Mouse (Mus musculus) heart, postnatal 4 days (tissue): ENCODE results near the gene Exoc3l. TPM values are rescaled to one million over a fixed set of nuclear protein-coding genes. Genes with fewer than 3 reads are reported as not detected.

Experiments used
- microRNA-seq, 2 experiments: library from miRNA; unstranded; fragments of <30 nt; microRNA quantifications; one replicate each; pipeline ENCODE4 v1.2.0; 2021 to 2022
- total RNA-seq, 2 experiments: library from RNA; stranded (reverse); gene quantifications; 2 replicates each; pipeline ENCODE4 v1.2.3; 2021

Exoc3l gene
- total RNA-seq, 2 experiments from 2014 or later: 11.2 to 15.6 TPM

Small RNAs within 50 kb of the gene (microRNA-seq; reads per million reads assigned to microRNA genes)
- gene Gm27320 (0 reads per million in 2 experiments), gene Mir328 (1,168 to 1,370 reads per million in 2 experiments)

Other genes starting within 250 kb of the Exoc3l start
- gene Ces3a, start 247.5 kb downstream of the Exoc3l start, total RNA-seq: not detected
- not detected for gene Ces3b, start 212.3 kb downstream of the Exoc3l start, total RNA-seq
- not detected for gene Ces4a, start 164.3 kb downstream of the Exoc3l start, total RNA-seq
- 10 to 100 TPM; 44.7 to 46.9 TPM for gene Cbfb, start 125.4 kb downstream of the Exoc3l start, total RNA-seq
- gene D230025D16Rik, start 71.0 kb downstream of the Exoc3l start, total RNA-seq: 10 to 100 TPM; 14.3 to 16.7 TPM
- 1 to 10 TPM; 9.0 TPM for gene B3gnt9, start 40.9 kb downstream of the Exoc3l start, total RNA-seq
- 10 to 100 TPM in 1 of 2 experiments, 1 to 10 TPM in 1; 9.4 to 10.1 TPM for gene Tradd, start 31.5 kb downstream of the Exoc3l start, total RNA-seq
- gene Fbxl8, start 31.5 kb downstream of the Exoc3l start, total RNA-seq: 1 to 10 TPM; 3.7 TPM
- 1 to 10 TPM in 1 of 2 experiments, under 1 TPM in 1; 0.81 to 1.5 TPM for gene Hsf4, start 26.3 kb downstream of the Exoc3l start, total RNA-seq
- gene Nol3, start 20.0 kb downstream of the Exoc3l start, total RNA-seq: 10 to 100 TPM in 1 of 2 experiments, 1 to 10 TPM in 1; 9.9 to 11.0 TPM
- 1 to 10 TPM; 6.0 to 7.5 TPM for gene 4931428F04Rik, start 6.2 kb downstream of the Exoc3l start, total RNA-seq
- 10 to 100 TPM; 29.5 to 32.4 TPM for gene E2f4, start 1.6 kb upstream of the Exoc3l start, total RNA-seq
- 1 to 10 TPM; 1.5 to 2.1 TPM for gene Elmo3, start 9.5 kb upstream of the Exoc3l start, total RNA-seq
- 1 to 10 TPM; 2.5 to 2.7 TPM for gene Lrrc29, start 30.2 kb upstream of the Exoc3l start, total RNA-seq
- gene Tmem208, start 30.3 kb upstream of the Exoc3l start, total RNA-seq: 10 to 100 TPM; 29.8 to 32.3 TPM
- 10 to 100 TPM in 1 of 2 experiments, 1 to 10 TPM in 1; 9.0 to 10.4 TPM for gene Fhod1, start 51.9 kb upstream of the Exoc3l start, total RNA-seq
- 1 to 10 TPM; 3.3 to 3.5 TPM for gene Slc9a5, start 52.7 kb upstream of the Exoc3l start, total RNA-seq
- gene Plekhg4, start 77.2 kb upstream of the Exoc3l start, total RNA-seq: under 1 TPM in 1 of 2 experiments, not detected in 1; 0.17 TPM
- gene Kctd19, start 117.4 kb upstream of the Exoc3l start, total RNA-seq: not detected
- under 1 TPM; 0.50 to 0.93 TPM for gene Lrrc36, start 117.5 kb upstream of the Exoc3l start, total RNA-seq
- gene Tppp3, start 175.4 kb upstream of the Exoc3l start, total RNA-seq: 10 to 100 TPM; 44.4 to 46.1 TPM
- 10 to 100 TPM; 14.6 to 15.9 TPM for gene Zdhhc1, start 200.8 kb upstream of the Exoc3l start, total RNA-seq
- gene Hsd11b2, start 222.7 kb upstream of the Exoc3l start, total RNA-seq: under 1 TPM; 0.43 to 0.52 TPM